Mouse (Mus musculus): ENCODE results near the gene Nabp2. TPM values are rescaled to one million over a fixed set of nuclear protein-coding genes. Genes with fewer than 3 reads are reported as not detected.

Nabp2 gene
- 78.9 and 83.6 TPM in 2 replicates for polyA plus RNA-seq (2012; rRNA removed)

GRCm38 (mm10) chr10:128411211-128412054 is at the start of gene Nabp2, which contains the start of gene Rnf41:
Gene Nabp2, minus strand, starts transcription at chr10:128411492.
Gene Rnf41, plus strand, starts transcription at chr10:128411657.
- peak; percentile 95 for DNase-seq
- TF ChIP-seq CTCF (IDR thresholded peaks at IDR 0.05; ENCODE audit: borderline replicate concordance, insufficient read depth, low read depth, low read length) (no peak), POLR2A (IDR thresholded peaks at IDR 0.05; ENCODE audit: borderline replicate concordance, insufficient read depth, low read length) (peak; percentile 93; the same call in 1 of the 2 replicates)
- Histone ChIP-seq H3K4me3 (replicated peaks; ENCODE audit: insufficient read depth, low read depth, low read length) (peak within 1 kb of the TSS; percentile 81), H3K4me1 (ENCODE audit: control insufficient read depth, insufficient read depth, low read length) (peaks cover 10% of the 10 kb centered on the region), H3K27ac (ENCODE audit: insufficient read depth, low read length) (peak within 1 kb of the TSS; percentile 80), H3K27me3 (ENCODE audit: control insufficient read depth, insufficient read depth, low read length) (no peaks in the 10 kb centered on the region)
- WGBS, result under 1% methylated on average over 50 of the region's 50 CpGs

- no peak for DNase-seq
- Histone ChIP-seq H3K27ac (ENCODE audit: insufficient read depth, low read length) (peak overlapping the region; percentile 79; the same call in 1 of the 2 replicates), H3K27me3 (ENCODE audit: control insufficient read depth, insufficient read depth, low read length) (no peaks in the 10 kb centered on the region), H3K4me3 (replicated peaks; ENCODE audit: insufficient read depth, low read depth, low read length) (peak overlapping the region; percentile 93), H3K4me1 (ENCODE audit: control insufficient read depth, insufficient read depth, low read length) (peaks cover 10% of the 10 kb centered on the region; the same call in 1 of the 2 replicates)
- 2% methylated on average over 5 of the region's 5 CpGs for WGBS
- TF ChIP-seq POLR2A (IDR thresholded peaks at IDR 0.05; ENCODE audit: borderline replicate concordance, insufficient read depth, low read length) (no peak), CTCF (IDR thresholded peaks at IDR 0.05; ENCODE audit: borderline replicate concordance, insufficient read depth, low read depth, low read length) (no peak)
Measured at GRCm38 (mm10) chr10:128460270-128460630, 49.0 kb upstream of the Nabp2 start.

GRCm38 (mm10) chr10:128459409-128460269 is 48.3 kb upstream of the Nabp2 start:
- TF ChIP-seq POLR2A (IDR thresholded peaks at IDR 0.05; ENCODE audit: borderline replicate concordance, insufficient read depth, low read length), result no peak
- no peak for TF ChIP-seq CTCF (IDR thresholded peaks at IDR 0.05; ENCODE audit: borderline replicate concordance, insufficient read depth, low read depth, low read length)
- peaks cover 10% of the 10 kb centered on the region; the same call in 1 of the 2 replicates for H3K4me1 ChIP-seq (ENCODE audit: control insufficient read depth, insufficient read depth, low read length)
- DNase-seq, result peak; percentile 69 to 75
- H3K27ac ChIP-seq (ENCODE audit: insufficient read depth, low read length), result peak overlapping the region; percentile 83
- H3K27me3 ChIP-seq (ENCODE audit: control insufficient read depth, insufficient read depth, low read length), result no peaks in the 10 kb centered on the region
- WGBS, result under 1% methylated on average over 53 of the region's 67 CpGs
- peak overlapping the region; percentile 93 for H3K4me3 ChIP-seq (replicated peaks; ENCODE audit: insufficient read depth, low read depth, low read length)

GRCm38 (mm10) chr10:128458719-128459408 is 47.6 kb upstream of the Nabp2 start, which contains the start of gene Smarcc2:
Gene Smarcc2, plus strand, starts transcription at chr10:128459248.
- under 1% methylated on average over 71 of the region's 86 CpGs for WGBS
- H3K4me3 ChIP-seq (replicated peaks; ENCODE audit: insufficient read depth, low read depth, low read length), result peak within 1 kb of the TSS; percentile 98
- H3K4me1 ChIP-seq (ENCODE audit: control insufficient read depth, insufficient read depth, low read length), result peaks cover 10% of the 10 kb centered on the region; the same call in 1 of the 2 replicates
- peak within 1 kb of the TSS; percentile 93 for H3K27ac ChIP-seq (ENCODE audit: insufficient read depth, low read length)
- peak; percentile 87 to 89 for DNase-seq
- TF ChIP-seq CTCF (IDR thresholded peaks at IDR 0.05; ENCODE audit: borderline replicate concordance, insufficient read depth, low read depth, low read length), result peak; percentile 11; the same call in 1 of the 2 replicates
- TF ChIP-seq POLR2A (IDR thresholded peaks at IDR 0.05; ENCODE audit: borderline replicate concordance, insufficient read depth, low read length), result peak; percentile 53
- no peaks in the 10 kb centered on the region for H3K27me3 ChIP-seq (ENCODE audit: control insufficient read depth, insufficient read depth, low read length)

GRCm38 (mm10) chr10:128458348-128458718 is 47.0 kb upstream of the Nabp2 start:
- peak; percentile 85 to 96 for DNase-seq
- Histone ChIP-seq H3K27me3 (ENCODE audit: control insufficient read depth, insufficient read depth, low read length) (no peaks in the 10 kb centered on the region), H3K4me1 (ENCODE audit: control insufficient read depth, insufficient read depth, low read length) (peaks cover 10% of the 10 kb centered on the region; the same call in 1 of the 2 replicates), H3K4me3 (replicated peaks; ENCODE audit: insufficient read depth, low read depth, low read length) (peak overlapping the region; percentile 98), H3K27ac (ENCODE audit: insufficient read depth, low read length) (peak overlapping the region; percentile 93)
- under 1% methylated on average over 29 of the region's 29 CpGs for WGBS
- no peak for TF ChIP-seq POLR2A (IDR thresholded peaks at IDR 0.05; ENCODE audit: borderline replicate concordance, insufficient read depth, low read length)
- no peak for TF ChIP-seq CTCF (IDR thresholded peaks at IDR 0.05; ENCODE audit: borderline replicate concordance, insufficient read depth, low read depth, low read length)

GRCm38 (mm10) chr10:128457676-128458075 is 46.4 kb upstream of the Nabp2 start:
- 86% methylated on average over 6 of the region's 6 CpGs for WGBS
- H3K27ac ChIP-seq (ENCODE audit: insufficient read depth, low read length), result no peak overlapping the region
- TF ChIP-seq POLR2A (IDR thresholded peaks at IDR 0.05; ENCODE audit: borderline replicate concordance, insufficient read depth, low read length), result no peak
- TF ChIP-seq CTCF (IDR thresholded peaks at IDR 0.05; ENCODE audit: borderline replicate concordance, insufficient read depth, low read depth, low read length), result no peak
- DNase-seq, result no peak
- peaks cover 10% of the 10 kb centered on the region; the same call in 1 of the 2 replicates for H3K4me1 ChIP-seq (ENCODE audit: control insufficient read depth, insufficient read depth, low read length)
- H3K4me3 ChIP-seq (replicated peaks; ENCODE audit: insufficient read depth, low read depth, low read length), result no peak overlapping the region
- no peaks in the 10 kb centered on the region for H3K27me3 ChIP-seq (ENCODE audit: control insufficient read depth, insufficient read depth, low read length)

- TF ChIP-seq POLR2A (IDR thresholded peaks at IDR 0.05; ENCODE audit: borderline replicate concordance, insufficient read depth, low read length) (no peak), CTCF (IDR thresholded peaks at IDR 0.05; ENCODE audit: borderline replicate concordance, insufficient read depth, low read depth, low read length) (peak; percentile 62)
- H3K4me1 ChIP-seq (ENCODE audit: control insufficient read depth, insufficient read depth, low read length), result peaks cover 1% of the 10 kb centered on the region; the same call in 1 of the 2 replicates
- WGBS, result 1% methylated on average over 6 of the region's 6 CpGs
- no peaks in the 10 kb centered on the region for H3K27me3 ChIP-seq (ENCODE audit: control insufficient read depth, insufficient read depth, low read length)
- peak overlapping the region; percentile 42 for H3K4me3 ChIP-seq (replicated peaks; ENCODE audit: insufficient read depth, low read depth, low read length)
- H3K27ac ChIP-seq (ENCODE audit: insufficient read depth, low read length), result no peak overlapping the region
- peak; percentile 71 to 79 for DNase-seq
Measured at GRCm38 (mm10) chr10:128455280-128455679, 44.0 kb upstream of the Nabp2 start.
